8 mouse cellular contexts compared by ENCODE assay signal in genomic region chr3:116340950-116341624, GRCm38 (mm10).
A peak's percentile ranks its signal among the peaks of the same experiment; 100 is the strongest.
DNase-seq lines count a peak whose midpoint lies in the region; ATAC-seq and TF ChIP-seq lines count a peak whose summit lies in the region.

No protein-coding gene starts in this region.

- no peaks in the 10 kb centered on the region for H3K4me1 ChIP-seq in heart, adult 2 months (ENCODE audit: control insufficient read depth, insufficient read depth, low read length)
- H3K4me1 ChIP-seq in limb, embryonic 11.5 days (ENCODE audit: control insufficient read depth, insufficient read depth, low read length), result no peaks in the 10 kb centered on the region
- no peaks in the 10 kb centered on the region for H3K4me1 ChIP-seq in midbrain, embryonic 13.5 days (replicated peaks)

- TF ChIP-seq POLR2A in heart, adult 2 months (IDR thresholded peaks at IDR 0.05; ENCODE audit: insufficient read depth, low read depth, low read length), result no peak

- TF ChIP-seq CTCF in heart, adult 2 months (IDR thresholded peaks at IDR 0.05), result peak; percentile 97

- no peaks in the 10 kb centered on the region for H3K79me2 ChIP-seq in heart, adult 2 months (replicated peaks; ENCODE audit: control insufficient read depth, insufficient read depth, low read length)

- no peaks in the 10 kb centered on the region for H3K36me3 ChIP-seq in heart, adult 2 months (ENCODE audit: control insufficient read depth, insufficient read depth, low read length)
- no peaks in the 10 kb centered on the region for H3K36me3 ChIP-seq in limb, embryonic 11.5 days (ENCODE audit: control insufficient read depth, insufficient read depth, low read length)
- H3K36me3 ChIP-seq in midbrain, embryonic 13.5 days, result peaks cover 4% of the 10 kb centered on the region; the same call in 1 of the 2 replicates

- peak; percentile 72; the same call in 1 of the 2 replicates for ATAC-seq in limb, embryonic 11.5 days (ENCODE audit: insufficient number of reproducible peaks, low FRiP score, low TSS enrichment, low read depth)
- ATAC-seq in midbrain, embryonic 13.5 days, result peak; percentile 72

- intact Hi-C loops in heart, adult 2 months (cut with DNase I), result loop anchor here (5.0 kb wide), 1 partner anchor 46 kb away; no protein-coding TSS in a partner anchor

- peak; percentile 60 for DNase-seq in 3T3-L1 (ENCODE audit: low read depth, low spot score)
- peak; percentile 83 for DNase-seq in adrenal gland, adult 2 months
- peak; percentile 86 for DNase-seq in embryo, embryonic 11 days
- peak; percentile 58 for DNase-seq in heart, adult 2 months
- DNase-seq in kidney, adult 18-20 months, result peak; percentile 82
- peak; percentile 80 for DNase-seq in limb, embryonic 11.5 days (ENCODE audit: low spot score)
- peak; percentile 62 to 80 for DNase-seq in spleen, postnatal 10 days (ENCODE audit: low spot score in 2 of 2)

- no peak overlapping the region for H3K4me2 ChIP-seq in limb, embryonic 11.5 days (ENCODE audit: low read depth, severe bottlenecking)
- H3K4me2 ChIP-seq in midbrain, embryonic 13.5 days (replicated peaks), result no peak overlapping the region

- H3K9me3 ChIP-seq in limb, embryonic 11.5 days (ENCODE audit: control insufficient read depth, low read length), result no peaks in the 10 kb centered on the region
- no peaks in the 10 kb centered on the region for H3K9me3 ChIP-seq in midbrain, embryonic 13.5 days

- H3K4me3 ChIP-seq in heart, adult 2 months, result no peak overlapping the region
- H3K4me3 ChIP-seq in limb, embryonic 11.5 days (ENCODE audit: low read depth, low read length), result no peak overlapping the region
- no peak overlapping the region for H3K4me3 ChIP-seq in midbrain, embryonic 13.5 days (replicated peaks)

- TF ChIP-seq EP300 in heart, adult 2 months (IDR thresholded peaks at IDR 0.05; ENCODE audit: insufficient read depth, low read depth, low read length), result peak; percentile 77

- 35% methylated on average over 19 of the region's 19 CpGs for WGBS in heart, adult 2 months
- WGBS in limb, embryonic 11.5 days, result 48% methylated on average over 19 of the region's 19 CpGs
- WGBS in midbrain, embryonic 13.5 days, result 54% methylated on average over 19 of the region's 19 CpGs

- H3K27me3 ChIP-seq in heart, adult 2 months (ENCODE audit: control insufficient read depth, insufficient read depth, low read length), result no peaks in the 10 kb centered on the region
- no peaks in the 10 kb centered on the region for H3K27me3 ChIP-seq in limb, embryonic 11.5 days (ENCODE audit: control insufficient read depth, insufficient read depth, low read length)
- no peaks in the 10 kb centered on the region for H3K27me3 ChIP-seq in midbrain, embryonic 13.5 days

- H3K27ac ChIP-seq in heart, adult 2 months, result no peak overlapping the region
- no peak overlapping the region for H3K27ac ChIP-seq in limb, embryonic 11.5 days (replicated peaks; ENCODE audit: low read depth, low read length)
- no peak overlapping the region for H3K27ac ChIP-seq in midbrain, embryonic 13.5 days

- H3K9ac ChIP-seq in heart, adult 2 months (ENCODE audit: low read depth, low read length), result peak overlapping the region; percentile 9; the same call in 1 of the 2 replicates
- H3K9ac ChIP-seq in limb, embryonic 11.5 days (ENCODE audit: low read length), result no peak overlapping the region
- H3K9ac ChIP-seq in midbrain, embryonic 13.5 days (replicated peaks), result no peak overlapping the region
